Mouse (Mus musculus): ENCODE results near the gene Cdc42ep3. TPM values are rescaled to one million over a fixed set of nuclear protein-coding genes. Genes with fewer than 3 reads are reported as not detected.

The Cdc42ep3 gene
- polyA plus RNA-seq, 1 experiment from 2014 or later, result 55.9 TPM

DNA sequence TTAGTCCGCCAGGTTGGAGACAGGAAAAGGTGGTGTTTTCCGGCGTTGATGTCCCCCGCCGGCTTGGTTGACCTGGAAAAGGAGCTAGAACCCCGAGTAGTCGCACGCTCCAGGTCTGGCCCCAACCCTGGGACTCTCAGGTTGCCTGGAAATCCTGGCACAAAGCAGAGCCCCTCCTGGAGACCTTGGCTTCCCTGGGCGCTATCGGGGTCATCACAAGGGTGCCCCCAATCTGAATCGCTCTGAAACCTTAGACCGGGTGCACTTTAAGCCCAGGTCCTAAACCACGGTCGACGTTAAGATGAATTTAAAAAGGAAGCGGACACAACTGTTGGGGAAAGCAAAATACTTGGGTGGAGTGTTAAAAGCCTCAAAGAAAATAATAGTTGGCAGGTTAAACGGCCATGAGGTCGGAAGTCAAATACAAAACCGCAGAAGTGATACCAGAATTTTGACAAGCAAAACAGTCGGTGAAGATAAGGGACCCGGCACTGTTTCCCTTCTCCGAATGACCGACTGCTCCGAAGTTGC, 1.2 kb upstream of the Cdc42ep3 start:
- H3K4me3 ChIP-seq (replicated peaks), result peak overlapping the region; percentile 65
- WGBS, result 12% methylated on average over 24 of the region's 24 CpGs
- H3K36me3 ChIP-seq, result no peaks in the 10 kb centered on the region
- peak overlapping the region; percentile 91 for H3K4me2 ChIP-seq
- H3K9ac ChIP-seq (replicated peaks), result peak overlapping the region; percentile 93
- H3K27me3 ChIP-seq (replicated peaks), result peaks cover 3% of the 10 kb centered on the region; the same call in 1 of the 2 replicates
- peaks cover 32% of the 10 kb centered on the region for H3K4me1 ChIP-seq
- H3K27ac ChIP-seq (replicated peaks), result peak overlapping the region; percentile 89
- no peaks in the 10 kb centered on the region for H3K9me3 ChIP-seq (replicated peaks)
- peak; percentile 50; the same call in 1 of the 2 replicates for ATAC-seq (ENCODE audit: low FRiP score)

DNA sequence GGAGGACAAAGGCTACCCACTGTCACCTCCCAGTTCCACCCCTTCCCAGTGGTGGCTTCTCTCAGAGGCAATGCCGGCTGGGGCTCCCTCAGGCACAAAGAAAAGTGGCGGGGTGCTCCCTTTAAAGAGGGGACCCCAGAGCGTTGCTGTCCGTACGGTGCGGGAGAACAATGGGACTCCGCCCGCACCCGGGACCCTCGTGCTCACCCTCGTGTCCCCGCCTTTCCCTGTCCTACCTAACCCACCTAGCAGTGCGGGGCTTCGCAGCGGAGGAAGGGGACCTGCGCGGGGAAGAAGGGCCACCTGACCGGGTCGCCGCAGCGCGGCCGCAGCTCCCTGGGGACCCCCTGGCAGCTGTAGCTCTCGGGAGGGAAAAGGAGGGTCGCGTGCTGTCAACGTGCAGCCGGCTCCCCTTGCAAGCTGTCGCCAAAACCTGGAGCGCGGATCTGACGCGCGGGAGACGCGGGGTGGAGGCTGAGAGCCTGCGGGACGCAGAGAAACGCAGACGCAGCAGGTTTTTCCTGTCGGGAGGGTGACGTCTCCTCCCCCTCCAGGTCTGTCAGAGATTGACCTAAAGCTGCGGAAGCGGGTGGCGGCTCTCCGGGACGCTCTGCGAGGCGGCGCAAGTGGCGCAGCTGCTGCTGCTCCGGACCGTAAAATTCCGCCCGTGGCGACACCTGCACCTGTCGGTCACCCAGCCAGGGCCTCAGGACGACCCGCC, 540 bp upstream of the Cdc42ep3 start:
- 0% methylated on average over 56 of the region's 59 CpGs for WGBS

GRCm38 (mm10) chr17:79354174-79354443, 782 bp downstream of the Cdc42ep3 start:
- H3K4me2 ChIP-seq, result peak overlapping the region; percentile 91
- peak overlapping the region; percentile 65 for H3K4me3 ChIP-seq (replicated peaks)
- 0% methylated on average over 6 of the region's 6 CpGs for WGBS
- no peaks in the 10 kb centered on the region for H3K36me3 ChIP-seq
- H3K27ac ChIP-seq (replicated peaks), result peak overlapping the region; percentile 89
- peaks cover 48% of the 10 kb centered on the region for H3K4me1 ChIP-seq
- peak overlapping the region; percentile 93 for H3K9ac ChIP-seq (replicated peaks)
- ATAC-seq (ENCODE audit: low FRiP score), result no peak
- H3K9me3 ChIP-seq (replicated peaks), result no peaks in the 10 kb centered on the region
- peaks cover 3% of the 10 kb centered on the region; the same call in 1 of the 2 replicates for H3K27me3 ChIP-seq (replicated peaks)

More for the DNA sequence above, 540 bp upstream of the Cdc42ep3 start:
- no peaks in the 10 kb centered on the region for H3K9me3 ChIP-seq (replicated peaks)
- peaks cover 37% of the 10 kb centered on the region for H3K4me1 ChIP-seq
- peaks cover 3% of the 10 kb centered on the region; the same call in 1 of the 2 replicates for H3K27me3 ChIP-seq (replicated peaks)
- H3K4me2 ChIP-seq, result peak overlapping the region; percentile 91
- H3K27ac ChIP-seq (replicated peaks), result peak overlapping the region; percentile 89
- peak; percentile 84 for ATAC-seq (ENCODE audit: low FRiP score)
- H3K9ac ChIP-seq (replicated peaks), result peak overlapping the region; percentile 93
- H3K36me3 ChIP-seq, result no peaks in the 10 kb centered on the region
- peak overlapping the region; percentile 65 for H3K4me3 ChIP-seq (replicated peaks)

- H3K4me3 ChIP-seq (replicated peaks), result peak overlapping the region; percentile 65
- peak overlapping the region; percentile 93 for H3K9ac ChIP-seq (replicated peaks)
- ATAC-seq (ENCODE audit: low FRiP score), result no peak
- 3% methylated on average over 16 of the region's 16 CpGs for WGBS
- peak overlapping the region; percentile 91 for H3K4me2 ChIP-seq
- H3K27me3 ChIP-seq (replicated peaks), result peaks cover 3% of the 10 kb centered on the region; the same call in 1 of the 2 replicates
- H3K4me1 ChIP-seq, result peaks cover 48% of the 10 kb centered on the region
- H3K27ac ChIP-seq (replicated peaks), result peak overlapping the region; percentile 89
- H3K9me3 ChIP-seq (replicated peaks), result no peaks in the 10 kb centered on the region
- H3K36me3 ChIP-seq, result no peaks in the 10 kb centered on the region
These were observed 1.3 kb downstream of the Cdc42ep3 start for GRCm38 (mm10) chr17:79353446-79354173.

- no peaks in the 10 kb centered on the region for H3K9me3 ChIP-seq (replicated peaks)
- peaks cover 42% of the 10 kb centered on the region for H3K4me1 ChIP-seq
- H3K4me3 ChIP-seq (replicated peaks), result no peak overlapping the region
- H3K9ac ChIP-seq (replicated peaks), result no peak overlapping the region
- no peak overlapping the region for H3K4me2 ChIP-seq
- H3K36me3 ChIP-seq, result 0 out of 2 replicates have a peak, but pooled peaks cover 2% of the 10 kb centered on the region
- no peak overlapping the region for H3K27ac ChIP-seq (replicated peaks)
- no peak for ATAC-seq (ENCODE audit: low FRiP score)
- no peaks in the 10 kb centered on the region for H3K27me3 ChIP-seq (replicated peaks)
- 80% methylated on average over 11 of the region's 11 CpGs for WGBS
These were observed 4.1 kb downstream of the Cdc42ep3 start for GRCm38 (mm10) chr17:79350751-79351191.

DNA sequence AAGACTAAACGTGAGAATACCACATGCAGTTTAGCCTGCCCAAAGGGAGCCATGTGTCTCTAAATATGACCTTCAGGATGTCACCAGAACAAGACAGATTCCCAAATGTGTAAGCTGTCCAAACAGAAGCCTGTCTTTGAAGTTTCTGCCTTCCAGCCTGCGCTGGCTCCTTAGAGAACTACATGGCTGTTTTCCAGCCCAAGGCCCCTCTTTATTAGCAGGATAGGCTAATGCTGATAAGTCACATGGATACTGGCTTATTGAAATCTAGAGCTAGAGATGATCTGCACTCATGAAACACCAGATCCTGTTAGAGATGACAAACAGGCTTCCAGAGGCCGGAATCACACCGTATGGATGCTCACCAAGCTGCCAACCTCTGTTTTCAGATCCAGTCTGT, 5.5 kb downstream of the Cdc42ep3 start:
- no peak overlapping the region for H3K9ac ChIP-seq (replicated peaks)
- no peak overlapping the region for H3K27ac ChIP-seq (replicated peaks)
- 0 out of 2 replicates have a peak, but pooled peaks cover 2% of the 10 kb centered on the region for H3K36me3 ChIP-seq
- no peak for ATAC-seq (ENCODE audit: low FRiP score)
- 80% methylated on average over 4 of the region's 4 CpGs for WGBS
- H3K4me1 ChIP-seq, result peaks cover 47% of the 10 kb centered on the region
- no peaks in the 10 kb centered on the region for H3K27me3 ChIP-seq (replicated peaks)
- H3K9me3 ChIP-seq (replicated peaks), result no peaks in the 10 kb centered on the region
- H3K4me2 ChIP-seq, result no peak overlapping the region
- no peak overlapping the region for H3K4me3 ChIP-seq (replicated peaks)

GRCm38 (mm10) chr17:79347920-79348589, 6.8 kb downstream of the Cdc42ep3 start:
- Histone ChIP-seq H3K4me1 (peaks cover 43% of the 10 kb centered on the region), H3K27me3 (replicated peaks) (no peaks in the 10 kb centered on the region), H3K9me3 (replicated peaks) (no peaks in the 10 kb centered on the region), H3K36me3 (0 out of 2 replicates have a peak, but pooled peaks cover 2% of the 10 kb centered on the region), H3K4me3 (replicated peaks) (no peak overlapping the region), H3K27ac (replicated peaks) (no peak overlapping the region), H3K4me2 (no peak overlapping the region), H3K9ac (replicated peaks) (no peak overlapping the region)
- WGBS, result 84% methylated on average over 7 of the region's 7 CpGs
- no peak for ATAC-seq (ENCODE audit: low FRiP score)

DNA sequence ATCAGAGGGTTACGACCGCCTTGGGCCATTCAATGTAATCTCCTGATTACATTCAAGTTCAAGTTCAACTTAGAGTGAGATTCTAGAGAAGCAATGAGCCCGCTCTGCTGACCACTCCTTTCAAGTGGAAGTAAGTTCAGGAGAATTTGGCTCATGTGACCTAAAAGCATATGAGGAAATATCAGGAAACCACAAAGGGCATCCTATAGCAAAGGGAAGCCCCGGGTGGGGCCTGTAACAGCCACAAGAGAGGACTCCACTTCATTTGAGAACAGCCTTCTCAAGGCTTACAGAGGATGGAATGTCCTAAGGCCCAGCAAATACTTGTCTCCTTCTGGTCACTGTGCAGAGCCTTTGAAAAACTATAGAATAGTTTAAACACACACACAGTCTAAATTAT, 7.6 kb downstream of the Cdc42ep3 start:
- Histone ChIP-seq H3K9ac (replicated peaks) (no peak overlapping the region), H3K36me3 (0 out of 2 replicates have a peak, but pooled peaks cover 2% of the 10 kb centered on the region), H3K4me2 (no peak overlapping the region), H3K27ac (replicated peaks) (no peak overlapping the region), H3K9me3 (replicated peaks) (no peaks in the 10 kb centered on the region), H3K4me1 (peaks cover 41% of the 10 kb centered on the region), H3K4me3 (replicated peaks) (no peak overlapping the region), H3K27me3 (replicated peaks) (no peaks in the 10 kb centered on the region)
- 91% methylated on average over 4 of the region's 4 CpGs for WGBS
- no peak for ATAC-seq (ENCODE audit: low FRiP score)

GRCm38 (mm10) chr17:79345001-79345709, 9.7 kb downstream of the Cdc42ep3 start:
- Histone ChIP-seq H3K27me3 (replicated peaks) (no peaks in the 10 kb centered on the region), H3K9ac (replicated peaks) (no peak overlapping the region), H3K4me3 (replicated peaks) (no peak overlapping the region), H3K9me3 (replicated peaks) (no peaks in the 10 kb centered on the region), H3K27ac (replicated peaks) (no peak overlapping the region), H3K4me2 (no peak overlapping the region), H3K36me3 (peaks cover 2% of the 10 kb centered on the region; the same call in 1 of the 2 replicates), H3K4me1 (peaks cover 26% of the 10 kb centered on the region)
- no peak for ATAC-seq (ENCODE audit: low FRiP score)
- WGBS, result 90% methylated on average over 25 of the region's 25 CpGs

DNA sequence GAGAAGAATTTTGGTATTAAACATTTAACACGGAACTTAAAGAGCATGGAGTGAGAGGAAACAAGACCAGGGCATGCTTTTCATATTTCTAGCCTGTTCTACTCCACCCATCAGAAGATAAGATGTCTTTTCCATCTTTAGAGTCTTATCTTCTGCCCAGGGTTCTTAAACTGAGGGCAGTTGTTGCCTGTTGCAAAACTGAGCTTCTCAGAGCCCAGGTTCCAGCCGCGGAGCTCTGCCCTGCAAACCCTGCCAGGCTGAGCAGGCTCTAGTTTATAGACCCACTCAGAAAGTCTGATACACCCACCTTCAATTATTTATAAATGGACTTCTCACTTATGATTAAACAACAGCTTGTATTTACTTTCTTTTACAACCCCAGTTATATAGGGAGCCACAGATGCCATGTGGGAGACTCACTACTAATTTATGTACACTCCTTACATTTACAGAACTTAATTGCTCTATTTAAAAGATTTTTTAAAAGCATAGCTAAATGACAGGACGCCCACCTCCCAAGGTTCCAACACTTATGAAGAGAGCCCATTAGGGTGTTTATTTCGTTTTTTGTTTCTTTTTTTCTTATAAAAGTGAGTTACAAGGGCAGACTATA, 11.5 kb downstream of the Cdc42ep3 start:
- WGBS, result 62% methylated on average over 5 of the region's 5 CpGs
- peaks cover 2% of the 10 kb centered on the region; the same call in 1 of the 2 replicates for H3K36me3 ChIP-seq
- H3K4me2 ChIP-seq, result no peak overlapping the region
- no peak overlapping the region for H3K4me3 ChIP-seq (replicated peaks)
- no peaks in the 10 kb centered on the region for H3K9me3 ChIP-seq (replicated peaks)
- peaks cover 17% of the 10 kb centered on the region for H3K4me1 ChIP-seq
- H3K27ac ChIP-seq (replicated peaks), result no peak overlapping the region
- no peaks in the 10 kb centered on the region for H3K27me3 ChIP-seq (replicated peaks)
- H3K9ac ChIP-seq (replicated peaks), result no peak overlapping the region
- no peak for ATAC-seq (ENCODE audit: low FRiP score)
